Mouse (Mus musculus) stomach, embryonic 15.5 days (tissue): ENCODE results near the gene Mad2l1bp. TPM values are rescaled to one million over a fixed set of nuclear protein-coding genes. Genes with fewer than 3 reads are reported as not detected.

Experiments
- ATAC-seq: fragments of 200-750 bp; cut with Nextera tagmentation; 2 replicates; pipeline ENCODE4 v1.8.0; 2017; ENCODE audit warnings: low read depth, moderate number of reproducible peaks, moderate TSS enrichment; ENCODE audit not compliant: insufficient read depth, low FRiP score
- H3K27ac ChIP-seq: fragments of 300-500 bp; sonication (generic); 2 replicates; pipeline ENCODE4 v1.5.1; 2015; ENCODE audit warnings: mild to moderate bottlenecking, inconsistent platforms
- H3K27me3 ChIP-seq: fragments of 300-500 bp; sonication (generic); replicated peaks from 2 replicates; pipeline ENCODE4 v1.6.1; 2015; ENCODE audit warnings: inconsistent platforms
- H3K36me3 ChIP-seq: fragments of 300-500 bp; sonication (generic); 2 replicates; pipeline ENCODE4 v1.6.1; 2015; ENCODE audit warnings: inconsistent platforms
- H3K4me1 ChIP-seq: fragments of 300-500 bp; sonication (generic); 2 replicates; pipeline ENCODE4 v1.6.1; 2015; ENCODE audit warnings: inconsistent platforms
- H3K4me2 ChIP-seq: fragments of 300-500 bp; sonication (generic); 2 replicates; pipeline ENCODE4 v1.6.1; 2015; ENCODE audit warnings: mild to moderate bottlenecking, inconsistent platforms
- H3K4me3 ChIP-seq: fragments of 300-500 bp; sonication (generic); replicated peaks from 2 replicates; pipeline ENCODE4 v1.5.1; 2015; ENCODE audit warnings: inconsistent platforms
- H3K9ac ChIP-seq: fragments of 300-500 bp; sonication (generic); 2 replicates; pipeline ENCODE4 v1.6.1; 2015; ENCODE audit warnings: inconsistent platforms
- H3K9me3 ChIP-seq: fragments of 300-500 bp; sonication (generic); 2 replicates; pipeline ENCODE4 v1.6.1; 2016; ENCODE audit warnings: inconsistent platforms
- WGBS: fragments of 180-500 bp; shearing (Covaris S2); methylation state at CpG from one replicate; pipeline ENCODE4 v1.1.7; 2015; 5-methylcytosine and 5-hydroxymethylcytosine counted together
- polyA plus RNA-seq: library from polyadenylated mRNA; unstranded; fragments of >200 nt; fragmentation: Nextera tagmentation; extraction: Ambion mirVana; gene quantifications from 2 replicates; pipeline ENCODE4 v1.2.1, GENCODE M21; 2015

Mad2l1bp gene
- polyA plus RNA-seq, 1 experiment from 2014 or later, result 32.9 TPM

DNA sequence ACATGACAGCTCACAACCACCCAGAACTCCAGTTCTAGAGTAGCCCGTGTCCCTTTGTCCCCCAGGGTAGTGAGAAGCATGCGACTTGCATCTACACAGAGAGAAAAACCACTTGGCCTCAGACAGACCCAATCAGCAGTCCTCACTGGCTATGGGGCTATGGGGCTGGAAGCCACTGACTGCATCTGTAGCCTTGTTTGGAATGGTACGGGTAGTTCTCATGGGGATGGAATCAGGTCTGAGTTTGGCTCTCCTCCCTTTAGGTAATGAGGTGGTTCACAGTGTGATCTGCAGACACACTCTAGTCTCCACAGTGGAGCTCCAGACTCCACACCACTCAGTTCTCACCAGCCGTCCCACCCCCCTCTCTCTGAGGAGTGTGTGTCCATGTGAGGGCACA is 30.1 kb downstream of the Mad2l1bp start:
- WGBS, result 94% methylated on average over 4 of the region's 4 CpGs
- Histone ChIP-seq H3K4me2 (no peak overlapping the region), H3K36me3 (peaks cover 71% of the 10 kb centered on the region), H3K27ac (no peak overlapping the region), H3K4me3 (no peak overlapping the region), H3K9me3 (no peaks in the 10 kb centered on the region), H3K27me3 (no peaks in the 10 kb centered on the region), H3K9ac (no peak overlapping the region), H3K4me1 (0 out of 2 replicates have a peak, but pooled peaks cover 2% of the 10 kb centered on the region)
- ATAC-seq, result no peak

DNA sequence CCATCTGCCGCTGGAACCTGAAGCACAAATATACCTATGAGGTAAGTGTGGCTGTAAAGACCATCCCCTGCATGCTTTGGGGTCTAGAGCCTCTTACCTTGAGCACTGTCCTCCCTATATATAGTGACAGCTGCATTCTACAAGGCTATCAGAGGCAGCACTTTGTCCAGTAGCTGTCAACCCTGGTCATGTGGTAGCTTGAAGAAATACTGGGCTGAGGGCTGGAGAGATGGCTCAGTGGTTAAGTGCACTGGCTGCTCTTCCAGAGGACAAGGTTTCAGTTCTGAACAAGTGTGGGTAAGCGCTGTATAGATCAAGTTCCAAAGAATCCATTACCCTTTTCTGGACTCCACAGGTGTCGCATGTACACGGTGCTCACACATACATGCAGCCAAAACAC is 30.6 kb downstream of the Mad2l1bp start:
- Histone ChIP-seq H3K27me3 (no peaks in the 10 kb centered on the region), H3K9me3 (no peaks in the 10 kb centered on the region), H3K27ac (no peak overlapping the region), H3K4me1 (0 out of 2 replicates have a peak, but pooled peaks cover 2% of the 10 kb centered on the region), H3K4me3 (no peak overlapping the region), H3K9ac (no peak overlapping the region), H3K36me3 (peaks cover 71% of the 10 kb centered on the region), H3K4me2 (no peak overlapping the region)
- WGBS, result 95% methylated on average over 4 of the region's 4 CpGs
- no peak for ATAC-seq

DNA sequence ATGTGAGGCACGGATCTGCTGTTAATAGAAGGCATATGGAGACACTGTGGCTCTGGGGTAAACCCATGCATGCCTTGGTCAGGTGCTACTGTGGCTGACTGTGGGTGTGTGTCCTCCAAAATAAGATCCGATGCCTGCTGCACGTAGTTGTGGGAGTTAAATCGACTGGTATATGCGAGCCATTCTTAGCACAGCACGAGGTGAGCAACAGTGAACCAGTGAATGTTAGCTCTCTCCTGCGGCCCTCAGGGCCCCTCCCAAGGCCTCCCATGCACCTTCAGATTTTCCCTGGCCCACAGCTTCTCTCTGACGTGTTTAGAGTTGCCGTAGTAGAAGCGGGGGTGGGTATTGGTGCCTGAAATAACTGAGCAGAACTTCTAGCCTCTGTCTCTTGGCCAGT is 33.7 kb downstream of the Mad2l1bp start:
- Histone ChIP-seq H3K9me3 (no peaks in the 10 kb centered on the region), H3K36me3 (peaks cover 41% of the 10 kb centered on the region), H3K4me3 (no peak overlapping the region), H3K27ac (no peak overlapping the region), H3K27me3 (no peaks in the 10 kb centered on the region), H3K4me2 (no peak overlapping the region), H3K4me1 (0 out of 2 replicates have a peak, but pooled peaks cover 10% of the 10 kb centered on the region), H3K9ac (no peak overlapping the region)
- WGBS, result 93% methylated on average over 10 of the region's 10 CpGs
- ATAC-seq, result no peak

DNA sequence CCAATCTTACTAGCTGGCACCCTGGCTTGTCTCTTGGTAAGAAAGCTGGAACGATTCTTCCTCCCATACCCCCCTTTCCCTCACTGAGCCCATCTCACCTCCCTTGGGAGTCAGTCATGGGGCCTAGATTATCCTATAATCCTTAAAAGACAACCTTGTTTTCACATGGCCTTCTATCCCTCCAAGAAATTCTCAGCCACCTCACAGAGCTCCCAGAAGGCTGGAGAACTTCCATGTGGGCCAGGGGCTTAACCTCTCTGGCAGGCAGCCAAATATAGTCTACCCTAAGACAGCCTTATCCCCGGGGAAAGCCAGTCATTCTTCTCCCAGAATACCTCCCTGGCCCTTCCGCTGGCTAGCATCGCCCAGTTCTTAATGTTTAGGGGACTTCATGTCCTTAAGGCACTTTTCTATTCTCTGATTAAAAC is 34.9 kb downstream of the Mad2l1bp start:
- Histone ChIP-seq H3K27ac (no peak overlapping the region), H3K4me1 (0 out of 2 replicates have a peak, but pooled peaks cover 10% of the 10 kb centered on the region), H3K9ac (no peak overlapping the region), H3K36me3 (peaks cover 29% of the 10 kb centered on the region), H3K4me2 (no peak overlapping the region), H3K27me3 (no peaks in the 10 kb centered on the region), H3K4me3 (no peak overlapping the region), H3K9me3 (no peaks in the 10 kb centered on the region)
- WGBS, result 53% methylated on average over 4 of the region's 4 CpGs
- no peak for ATAC-seq

DNA sequence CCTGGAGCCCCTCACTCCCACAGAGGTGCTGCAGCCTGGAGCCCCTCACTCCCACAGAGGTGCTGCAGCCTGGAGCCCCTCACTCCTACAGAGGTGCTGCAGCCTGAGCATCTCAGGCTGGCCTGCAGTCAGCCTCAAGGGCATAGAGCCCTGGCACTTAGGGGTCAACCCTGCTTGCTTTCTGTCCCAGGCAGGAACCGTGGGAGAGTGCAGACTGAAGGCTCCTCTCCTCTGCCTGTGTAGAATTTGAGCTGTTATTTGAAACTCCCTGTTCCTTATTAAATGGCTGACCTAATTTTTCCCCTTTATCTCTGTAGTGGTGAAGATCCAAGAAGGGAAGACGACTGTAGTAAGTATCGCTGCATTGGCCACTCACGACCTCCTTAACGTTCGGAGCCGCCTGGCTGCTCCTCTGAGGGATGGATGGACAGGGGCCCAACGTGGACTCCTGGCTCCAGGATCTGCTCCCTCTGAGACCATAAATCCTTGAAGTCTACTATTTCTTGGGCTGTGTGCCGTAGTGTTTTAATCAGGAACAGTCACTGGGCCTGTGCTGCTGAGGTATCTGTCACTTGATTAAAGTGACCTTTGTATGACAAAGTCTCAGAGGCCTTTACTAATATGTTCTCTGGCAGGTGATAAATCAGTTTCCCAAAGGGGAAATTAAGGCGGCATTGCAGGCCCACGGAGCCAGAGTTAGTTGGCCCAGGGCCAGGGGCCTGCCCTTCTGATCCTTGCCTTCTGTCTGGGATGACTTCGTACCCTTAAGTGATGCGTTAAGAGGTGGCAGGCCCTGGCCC is 35.5 kb downstream of the Mad2l1bp start:
- 0 out of 2 replicates have a peak, but pooled peaks cover 10% of the 10 kb centered on the region for H3K4me1 ChIP-seq
- H3K4me3 ChIP-seq, result no peak overlapping the region
- H3K36me3 ChIP-seq, result peaks cover 23% of the 10 kb centered on the region
- H3K4me2 ChIP-seq, result no peak overlapping the region
- WGBS, result 75% methylated on average over 13 of the region's 13 CpGs
- H3K9me3 ChIP-seq, result no peaks in the 10 kb centered on the region
- no peak for ATAC-seq
- H3K27ac ChIP-seq, result no peak overlapping the region
- H3K9ac ChIP-seq, result no peak overlapping the region
- no peaks in the 10 kb centered on the region for H3K27me3 ChIP-seq

DNA sequence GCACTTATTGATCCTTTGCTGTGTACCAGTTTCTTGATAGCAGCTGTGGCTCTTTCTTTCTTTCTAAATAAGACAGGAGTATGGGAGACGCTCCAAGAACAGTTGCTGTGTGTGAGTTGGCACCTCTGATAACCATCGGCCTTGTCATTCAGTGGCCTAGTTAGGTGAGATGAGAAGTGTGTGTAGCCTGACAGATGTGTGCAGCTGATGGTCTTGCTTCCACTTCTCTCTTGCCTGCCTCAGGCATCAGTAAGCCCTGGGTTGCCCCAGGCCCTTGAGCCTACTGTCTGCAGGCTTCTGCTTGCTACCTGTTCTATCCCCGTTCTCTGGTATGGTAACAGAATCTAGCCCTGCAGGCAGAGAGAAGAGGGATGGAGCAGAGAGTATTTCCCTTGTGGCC is 36.5 kb downstream of the Mad2l1bp start:
- no peaks in the 10 kb centered on the region for H3K9me3 ChIP-seq
- H3K36me3 ChIP-seq, result peaks cover 14% of the 10 kb centered on the region
- H3K9ac ChIP-seq, result no peak overlapping the region
- 0 out of 2 replicates have a peak, but pooled peaks cover 10% of the 10 kb centered on the region for H3K4me1 ChIP-seq
- H3K4me3 ChIP-seq, result no peak overlapping the region
- ATAC-seq, result no peak
- no peak overlapping the region for H3K27ac ChIP-seq
- H3K4me2 ChIP-seq, result no peak overlapping the region
- H3K27me3 ChIP-seq, result no peaks in the 10 kb centered on the region
- 75% methylated on average over 3 of the region's 3 CpGs for WGBS

DNA sequence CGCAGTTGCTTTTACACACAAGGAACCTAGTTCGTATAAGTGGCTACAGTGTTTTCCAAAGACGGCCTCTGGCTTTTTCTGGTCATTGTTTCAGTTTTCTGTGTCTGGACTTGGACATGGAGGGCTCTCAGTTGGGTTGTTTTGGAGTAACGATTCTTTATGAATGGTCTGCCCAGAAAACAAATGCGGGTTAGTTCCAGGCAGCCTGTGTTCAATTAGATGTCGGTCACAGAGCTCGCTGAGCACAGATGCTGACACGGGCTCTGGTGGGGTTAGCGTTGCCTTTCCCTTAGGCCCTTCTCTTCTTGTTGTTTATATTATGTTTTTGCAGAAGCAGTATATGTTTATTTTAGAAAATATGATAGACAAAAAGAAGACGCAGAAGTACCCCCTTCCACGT is 37.2 kb downstream of the Mad2l1bp start:
- Histone ChIP-seq H3K4me2 (no peak overlapping the region), H3K4me3 (no peak overlapping the region), H3K9me3 (no peaks in the 10 kb centered on the region), H3K27ac (peak overlapping the region; percentile 17; the same call in 1 of the 2 replicates), H3K9ac (no peak overlapping the region), H3K36me3 (peaks cover 14% of the 10 kb centered on the region), H3K4me1 (peaks cover 15% of the 10 kb centered on the region; the same call in 1 of the 2 replicates), H3K27me3 (no peaks in the 10 kb centered on the region)
- 67% methylated on average over 11 of the region's 11 CpGs for WGBS
- no peak for ATAC-seq

DNA sequence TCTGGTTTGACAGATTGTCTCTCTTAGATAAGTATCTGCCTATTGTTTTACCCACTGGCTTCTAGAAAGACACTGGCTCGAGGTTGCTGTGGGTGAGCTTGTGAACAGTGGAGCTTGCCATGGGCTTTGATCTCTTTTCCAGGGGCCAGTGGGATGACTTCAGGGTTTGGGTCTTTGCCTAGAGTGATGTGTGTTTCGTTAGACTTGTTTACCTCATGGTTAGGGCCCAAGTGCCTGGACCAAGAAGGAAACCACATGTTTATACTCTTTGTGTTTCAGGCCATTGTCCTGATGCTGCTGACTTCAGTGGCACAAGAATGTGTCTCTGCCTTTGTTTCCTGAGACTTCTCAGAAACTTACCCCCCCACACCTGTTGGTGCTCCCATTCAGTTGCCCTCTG is 37.9 kb downstream of the Mad2l1bp start:
- peaks cover 14% of the 10 kb centered on the region for H3K36me3 ChIP-seq
- no peak overlapping the region for H3K4me2 ChIP-seq
- no peak overlapping the region for H3K9ac ChIP-seq
- no peaks in the 10 kb centered on the region for H3K27me3 ChIP-seq
- H3K4me3 ChIP-seq, result no peak overlapping the region
- no peak overlapping the region; the same call in 1 of the 2 replicates for H3K27ac ChIP-seq
- 22% methylated on average over 2 of the region's 2 CpGs for WGBS
- peaks cover 15% of the 10 kb centered on the region; the same call in 1 of the 2 replicates for H3K4me1 ChIP-seq
- no peaks in the 10 kb centered on the region for H3K9me3 ChIP-seq
- ATAC-seq, result no peak

DNA sequence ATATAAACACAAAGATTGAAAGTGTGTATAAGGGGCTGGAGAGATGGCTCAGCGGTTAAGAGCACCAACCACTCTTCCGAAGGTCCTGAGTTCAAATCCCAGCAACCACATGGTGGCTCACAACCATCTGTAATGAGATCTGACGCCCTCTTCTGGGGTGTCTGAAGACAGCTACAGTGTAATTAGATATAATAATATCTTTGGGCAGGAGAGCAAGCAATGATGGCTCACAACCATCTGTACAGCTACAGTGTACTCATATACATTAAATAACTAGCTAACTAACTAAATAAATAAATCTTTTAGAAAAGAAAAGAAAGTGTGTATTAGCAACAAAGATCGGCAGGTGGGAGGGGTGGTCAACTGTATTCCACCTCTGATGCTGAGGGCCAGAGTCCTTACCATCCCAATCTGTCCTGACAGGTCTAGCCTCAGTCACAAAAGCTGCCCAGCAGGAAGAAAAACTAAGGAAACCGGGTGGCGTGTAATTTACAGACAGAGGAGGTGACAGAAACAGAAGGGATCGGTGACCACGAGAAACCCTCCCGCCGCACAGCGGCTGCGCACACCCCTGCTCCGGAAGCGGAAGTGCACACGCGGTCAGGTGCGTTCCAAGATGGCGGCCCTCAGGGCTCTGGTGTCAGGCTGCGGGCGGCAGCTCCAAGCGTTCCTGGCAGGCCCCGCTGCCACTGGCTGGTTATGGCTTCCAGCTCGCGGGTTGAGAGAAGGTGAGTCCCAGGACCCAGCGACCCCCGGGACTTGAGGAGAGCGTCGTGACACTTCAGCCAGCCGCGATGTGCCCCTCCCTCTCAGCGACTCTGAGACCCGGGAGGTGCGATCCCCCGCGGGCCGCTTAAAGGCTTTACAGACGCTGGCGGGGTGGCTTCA is 42.7 kb downstream of the Mad2l1bp start, which contains the start of gene Mrps18a:
Gene Mrps18a (plus strand): TSS at position 585 of the 888 bp plus-strand sequence.
- Histone ChIP-seq H3K27me3 (no peaks in the 10 kb centered on the region), H3K4me2 (peak within 1 kb of the TSS; percentile 83), H3K4me1 (peaks cover 10% of the 10 kb centered on the region; the same call in 1 of the 2 replicates), H3K9me3 (no peaks in the 10 kb centered on the region), H3K9ac (peak within 1 kb of the TSS; percentile 80), H3K4me3 (peak within 1 kb of the TSS; percentile 93), H3K27ac (peak within 1 kb of the TSS; percentile 64), H3K36me3 (no peaks in the 10 kb centered on the region)
- peak; percentile 93 for ATAC-seq
- WGBS, result 5% methylated on average over 38 of the region's 38 CpGs

DNA sequence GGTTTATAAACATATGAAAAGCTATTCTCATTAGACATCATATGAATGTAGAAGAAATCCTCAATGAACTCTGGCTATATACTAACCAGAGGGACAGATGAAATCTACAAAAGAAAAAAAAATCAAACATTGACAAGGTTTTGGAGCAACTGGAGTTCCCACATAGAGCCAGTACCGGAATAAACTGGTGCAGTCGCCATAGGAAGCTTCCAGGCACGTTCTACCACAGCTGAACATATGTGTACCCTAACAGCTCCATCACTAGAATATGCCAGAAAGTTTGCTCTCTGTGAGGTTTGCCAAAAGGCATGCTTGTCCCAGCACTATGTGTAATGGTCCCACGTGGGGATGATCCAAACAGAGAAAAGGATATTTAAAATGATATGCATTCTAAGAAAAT is 45.1 kb downstream of the Mad2l1bp start:
- H3K4me2 ChIP-seq, result no peak overlapping the region
- H3K4me3 ChIP-seq, result no peak overlapping the region
- H3K27ac ChIP-seq, result no peak overlapping the region
- 65% methylated on average over 4 of the region's 4 CpGs for WGBS
- no peaks in the 10 kb centered on the region for H3K27me3 ChIP-seq
- H3K4me1 ChIP-seq, result peaks cover 7% of the 10 kb centered on the region; the same call in 1 of the 2 replicates
- no peaks in the 10 kb centered on the region for H3K9me3 ChIP-seq
- ATAC-seq, result no peak
- H3K9ac ChIP-seq, result no peak overlapping the region
- no peaks in the 10 kb centered on the region for H3K36me3 ChIP-seq

DNA sequence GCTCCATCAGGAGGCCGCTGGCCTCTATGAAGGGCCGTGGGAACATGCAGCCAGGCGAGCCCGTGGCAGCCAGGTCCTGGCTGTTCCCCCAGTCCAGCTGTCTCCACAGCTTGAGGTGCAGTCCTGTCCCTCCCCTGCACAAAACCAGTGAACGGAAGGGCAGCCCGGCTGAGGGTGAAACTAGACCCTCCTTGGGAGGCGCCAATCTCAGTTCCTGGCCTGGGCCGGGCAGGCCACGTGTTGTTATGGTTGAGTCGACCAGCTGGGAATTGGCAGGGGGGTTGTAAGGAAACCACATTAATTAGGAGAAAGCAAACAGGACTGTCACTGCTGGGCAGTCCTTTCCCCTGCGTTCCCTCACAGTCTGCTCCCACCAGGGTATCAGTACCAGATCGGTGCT is 48.9 kb downstream of the Mad2l1bp start:
- 0 out of 2 replicates have a peak, but pooled peaks cover 2% of the 10 kb centered on the region for H3K4me1 ChIP-seq
- no peak overlapping the region for H3K9ac ChIP-seq
- no peaks in the 10 kb centered on the region for H3K9me3 ChIP-seq
- no peak overlapping the region for H3K4me3 ChIP-seq
- peak; percentile 63 for ATAC-seq
- peak overlapping the region; percentile 27 for H3K27ac ChIP-seq
- no peaks in the 10 kb centered on the region for H3K27me3 ChIP-seq
- H3K36me3 ChIP-seq, result no peaks in the 10 kb centered on the region
- H3K4me2 ChIP-seq, result 0 out of 2 replicates have a peak overlapping the region, but pooled peaks have one; percentile 0
- 18% methylated on average over 12 of the region's 12 CpGs for WGBS
